Mouse (Mus musculus) cerebellum, adult 2 months (tissue): Measurements from ENCODE around the gene Hist1h1d.
"Not testable (repeated sequence)": the region's sequence is repeated elsewhere in the genome, so short reads cannot be mapped to it uniquely, and the experiment has no call there.

ENCODE experiments used
- CTCF ChIP-seq: fragments of 200-500 bp; IDR thresholded peaks from 2 replicates; pipeline ENCODE4 v1.5.1; 2011; ENCODE audit warnings: low read depth, mild to moderate bottlenecking, control low read depth, low read length, moderate library complexity, borderline replicate concordance; ENCODE audit not compliant: insufficient read depth
- POLR2A ChIP-seq: fragments of 200-500 bp; IDR thresholded peaks from 2 replicates; pipeline ENCODE4 v1.6.1; 2011; ENCODE audit warnings: low read length, control low read depth, borderline replicate concordance; ENCODE audit not compliant: insufficient read depth

GRCm38 (mm10) chr13:23533560-23534367, 19.3 kb upstream of the Hist1h1d start, which contains the start of gene Hist1h2af:
- not testable (repeated sequence) for TF ChIP-seq POLR2A, CTCF
